Mouse (Mus musculus): ENCODE measurements at regions not wholly inside any gene's neighbourhood (a gene's known extent, or its start where the extent isn't known, plus 50 kb on each side); places are given as distances from the start of the nearest gene placed in this dataset.
"Not testable (repeated sequence)": the region's sequence is repeated elsewhere in the genome, so short reads cannot be mapped to it uniquely, and the experiment has no call there.

- no peak for DNase-seq
These were observed 59.9 kb upstream of the Spon1 start for GRCm38 (mm10) chr7:113705929-113706328.

DNA sequence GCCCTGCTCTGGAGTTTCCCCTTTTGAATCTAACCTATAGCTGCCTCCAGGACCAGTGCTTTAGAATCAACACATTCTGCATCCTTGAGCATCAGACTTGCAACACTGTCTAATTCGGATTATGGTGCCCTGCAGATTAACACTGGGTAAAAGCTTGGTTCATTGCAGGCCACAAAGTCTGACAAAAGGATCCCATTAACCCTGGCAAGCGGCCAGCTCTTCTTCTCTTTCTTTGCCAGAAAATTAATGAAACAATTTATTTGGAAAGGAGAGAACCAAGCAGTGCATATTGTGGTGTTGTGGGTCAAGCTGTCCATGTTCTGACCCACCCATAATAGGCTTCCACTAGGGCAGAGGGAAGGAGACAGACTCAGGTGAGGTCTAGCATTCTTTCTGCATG is 58.2 kb upstream of the Spon1 start:
- no peak for DNase-seq

- no peak for DNase-seq
These were observed 55.1 kb upstream of the Spon1 start for GRCm38 (mm10) chr7:113710541-113711270.

DNA sequence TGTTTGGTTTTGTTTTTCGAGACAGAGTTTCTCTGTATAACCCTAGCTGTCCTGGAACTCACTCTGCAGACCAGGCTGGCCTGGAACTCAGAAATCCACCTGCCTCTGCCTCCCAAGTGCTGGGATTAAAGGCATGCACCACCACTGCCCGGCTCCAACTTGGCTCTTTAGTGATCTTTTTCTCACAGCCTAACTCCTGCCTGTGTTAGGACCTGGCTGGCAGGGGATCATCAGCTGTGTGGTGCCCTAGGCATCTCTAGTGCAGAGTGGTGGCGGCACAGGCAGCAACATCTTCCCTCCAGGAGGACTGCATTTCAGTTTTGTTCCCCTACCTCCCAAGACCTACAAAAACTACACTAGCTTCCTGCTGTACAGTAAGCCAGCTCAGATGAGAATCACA is 54.4 kb upstream of the Spon1 start:
- DNase-seq, result not testable (repeated sequence)

Small RNAs in the stretch of these regions (microRNA-seq; reads per million reads assigned to microRNA genes)
- gene Gm23700, result 0 reads per million in 2 experiments

Data from gastrocnemius, postnatal 10 days (tissue).